Mouse (Mus musculus) brain, embryonic 14.5 days (tissue): Measurements from ENCODE around the gene Gm5615. TPM values are rescaled to one million over a fixed set of nuclear protein-coding genes. Genes with fewer than 3 reads are reported as not detected.

ENCODE experiments used
- DNase-seq: peaks from one replicate; pipeline ENCODE4 v3.0.0-alpha.2; 2011; ENCODE audit warnings: low read depth
- CTCF ChIP-seq: fragments of 200-500 bp; IDR thresholded peaks from 2 replicates; pipeline ENCODE4 v1.5.1; 2012; ENCODE audit warnings: inconsistent platforms, mild to moderate bottlenecking, moderate library complexity, borderline replicate concordance; ENCODE audit not compliant: insufficient read depth, insufficient read length; ENCODE audit errors: extremely low read depth
- POLR2A ChIP-seq: fragments of 200-500 bp; IDR thresholded peaks from 2 replicates; pipeline ENCODE4 v1.6.1; 2012; ENCODE audit warnings: mild to moderate bottlenecking, inconsistent platforms, borderline replicate concordance; ENCODE audit not compliant: poor library complexity, insufficient read depth, insufficient read length, severe bottlenecking; ENCODE audit errors: extremely low read depth
- polyA plus RNA-seq: library from polyadenylated mRNA; depleted of rRNA; stranded (reverse); fragments of >200 nt; gene quantifications from 2 replicates; pipeline ENCODE4 v1.2.3, GENCODE M21; 2012; rRNA removed

Gene Gm5615
- polyA plus RNA-seq = not detected in 2 replicates

DNA sequence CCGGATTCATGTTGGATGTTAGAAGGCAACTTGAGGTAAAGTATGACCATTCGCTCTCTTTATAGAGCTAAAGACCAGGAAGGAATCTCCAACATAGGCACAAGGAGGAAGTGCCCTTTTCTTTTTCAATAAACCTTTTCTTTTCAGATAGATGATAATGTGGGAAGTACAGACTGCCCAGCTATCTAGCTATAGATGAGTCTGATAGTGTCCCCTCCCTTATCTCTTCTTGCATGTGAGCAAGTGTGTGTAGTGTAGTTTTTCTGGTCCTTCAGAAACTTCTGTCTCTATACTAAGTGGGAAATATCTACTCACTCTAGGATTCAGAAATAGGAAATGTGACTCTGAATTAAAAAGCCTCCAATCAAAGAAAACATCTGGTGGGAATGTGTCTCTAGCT is at the start of gene Gm5615:
TSS of gene Gm5615 (minus strand) at position 101 of the 400 bp plus-strand sequence.
- TF ChIP-seq POLR2A (no peak), CTCF (no peak)
- DNase-seq = no peak

DNA sequence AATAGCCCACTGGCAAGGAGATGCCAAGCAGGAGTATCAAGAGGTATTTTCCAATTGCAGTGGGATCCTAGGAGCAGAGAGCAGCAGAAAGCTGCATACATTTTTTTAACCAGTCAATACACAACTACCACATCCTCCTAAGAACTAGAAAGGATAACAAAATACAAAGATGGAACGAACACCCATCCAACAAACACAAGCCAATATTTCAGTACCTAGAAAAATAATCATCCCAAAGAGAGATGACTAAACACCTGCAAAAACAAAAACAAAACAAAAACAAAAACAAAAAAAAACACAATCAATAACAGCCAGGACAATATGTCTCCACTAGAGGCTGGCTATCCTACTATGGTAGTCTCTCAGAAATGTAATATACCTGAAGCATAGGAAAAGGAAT is 40.8 kb upstream of the Gm5615 start, which contains the start of gene Gm17689:
TSS of gene Gm17689 (minus strand) at position 101 of the 400 bp plus-strand sequence.
- DNase-seq = no peak
- TF ChIP-seq POLR2A (no peak), CTCF (no peak)

DNA sequence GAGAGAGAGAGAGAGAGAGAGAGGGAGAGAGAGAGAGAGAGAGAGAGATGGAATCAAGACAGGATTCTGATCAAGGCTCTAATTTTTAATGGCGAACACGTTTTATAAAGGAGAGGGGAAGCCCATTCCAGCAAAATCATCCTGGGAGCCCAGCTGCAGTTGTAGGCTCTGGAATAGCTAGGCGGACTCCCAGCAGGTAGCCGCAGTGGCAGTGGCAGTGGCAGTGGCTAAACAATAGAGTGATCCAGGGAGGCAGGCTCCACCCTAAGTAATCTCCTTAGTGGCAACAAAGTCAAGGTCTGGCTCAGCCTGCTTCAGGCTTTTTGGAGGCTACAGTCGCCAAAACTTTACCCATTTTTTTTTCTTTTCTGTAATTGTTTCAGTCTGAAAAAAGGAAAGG is 37.6 kb downstream of the Gm5615 start:
- no peak for DNase-seq
- TF ChIP-seq POLR2A = no peak
- no peak for TF ChIP-seq CTCF

DNA sequence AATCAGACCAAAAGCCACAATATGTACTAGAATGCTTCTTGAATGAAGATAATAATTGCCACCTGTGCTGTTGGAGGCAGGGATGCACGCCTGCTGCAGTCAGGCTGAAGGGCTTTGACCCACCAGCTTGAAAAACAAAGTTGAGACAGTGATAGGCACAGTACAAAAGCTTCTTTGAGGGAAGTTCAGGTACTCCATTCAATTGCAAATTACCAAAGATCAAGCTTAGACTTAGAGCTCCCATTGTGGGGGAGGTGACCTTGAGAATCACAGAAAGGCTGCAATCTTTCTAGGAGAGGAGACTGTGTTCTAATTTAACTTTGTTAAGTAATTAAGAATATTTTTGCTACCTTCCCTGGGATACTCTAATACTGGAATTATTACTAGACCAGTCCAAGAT is 45.9 kb downstream of the Gm5615 start:
- TF ChIP-seq CTCF (no peak), POLR2A (no peak)
- DNase-seq = no peak

DNA sequence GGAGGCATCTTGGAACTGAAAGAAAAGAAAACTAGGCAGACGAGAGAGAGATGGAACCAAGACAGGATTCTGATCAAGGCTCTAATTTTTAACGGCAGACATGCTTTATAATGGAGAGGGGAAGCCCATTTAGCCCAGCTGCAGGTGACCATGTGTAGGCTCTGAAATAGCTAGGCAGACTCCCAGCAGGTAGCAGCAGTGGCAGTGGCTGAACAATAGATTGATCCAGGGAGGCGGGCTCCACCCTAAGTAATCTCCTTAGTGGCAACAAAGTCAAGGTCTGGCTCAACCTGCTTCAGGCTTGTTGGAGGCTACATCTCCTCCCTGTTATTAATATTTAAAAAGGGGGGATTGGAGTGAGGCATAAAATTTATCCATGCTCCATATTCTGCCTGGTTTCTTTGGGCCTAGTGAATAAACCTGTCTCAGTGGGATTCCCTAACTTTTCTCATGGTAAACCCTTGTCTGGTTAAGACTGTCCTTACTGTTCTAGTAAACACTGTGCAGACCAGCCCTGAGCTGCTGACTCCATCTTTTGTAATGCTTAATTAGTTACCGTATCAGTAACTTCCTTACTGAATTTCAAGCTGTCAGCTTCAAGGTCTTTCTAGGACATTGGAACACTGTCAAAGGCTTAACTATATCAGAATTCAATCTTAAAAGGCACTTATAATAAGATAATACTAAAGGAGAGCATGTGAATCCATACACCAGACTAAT is 47.1 kb downstream of the Gm5615 start:
- DNase-seq = no peak
- TF ChIP-seq CTCF = no peak
- TF ChIP-seq POLR2A = no peak

Other genes with a start within 250 kb of the Gm5615 start
- not detected in 2 replicates for gene Gm7257, start 110.1 kb downstream of the Gm5615 start, polyA plus RNA-seq
- gene Gm9513, start 66.3 kb downstream of the Gm5615 start, polyA plus RNA-seq = not detected in 2 replicates
- not detected in 2 replicates for gene Gm17689, start 40.7 kb upstream of the Gm5615 start, polyA plus RNA-seq
- not detected in 2 replicates for gene A630095E13Rik, start 101.4 kb upstream of the Gm5615 start, polyA plus RNA-seq
- gene Acrv1, start 151.3 kb upstream of the Gm5615 start, polyA plus RNA-seq = not detected in 2 replicates
- 6.5 and 9.1 TPM in 2 replicates for gene Chek1, start 185.1 kb upstream of the Gm5615 start, polyA plus RNA-seq
- gene Stt3a, start 225.7 kb upstream of the Gm5615 start, polyA plus RNA-seq = 86.6 and 96.4 TPM in 2 replicates